Mouse (Mus musculus): Measurements from ENCODE around the gene Ddt. TPM values are rescaled to one million over a fixed set of nuclear protein-coding genes. Genes with fewer than 3 reads are reported as not detected.
A peak's percentile ranks its signal among the peaks of the same experiment; 100 is the strongest.

The Ddt gene
- 64.2 TPM for polyA plus RNA-seq (2012; fragmentation: generic; extraction: Trizol)

GRCm38 (mm10) chr10:75772795-75773664 is at the start of gene Ddt:
Gene Ddt (minus strand): TSS chr10:75773414.
- Histone ChIP-seq H3K4me2 (ENCODE audit: low read depth) (peak within 1 kb of the TSS; percentile 99), H3K4me3 (peak within 1 kb of the TSS; percentile 58), H3K79me2 (ENCODE audit: control insufficient read depth, insufficient read depth) (no peaks in the 10 kb centered on the region), H3K27me3 (ENCODE audit: control insufficient read depth, insufficient read depth, insufficient read length) (peaks cover 4% of the 10 kb centered on the region), H3ac (ENCODE audit: control insufficient read depth, insufficient read length) (no peak within 1 kb of the TSS), H3K36me3 (ENCODE audit: control insufficient read depth, insufficient read depth) (no peaks in the 10 kb centered on the region)
- TF ChIP-seq REST (IDR thresholded peaks at IDR 0.05; ENCODE audit: insufficient read depth, insufficient read length) (no peak), TCF3 (IDR thresholded peaks at IDR 0.05; ENCODE audit: insufficient read length, low read depth) (no peak), MAX (IDR thresholded peaks at IDR 0.05; ENCODE audit: low read depth) (no peak), POLR2A (IDR thresholded peaks at IDR 0.05; ENCODE audit: insufficient read length, low read depth) (peak; percentile 62), E2F4 (IDR thresholded peaks at IDR 0.05; ENCODE audit: insufficient read depth) (no peak), TCF12 (IDR thresholded peaks at IDR 0.05; ENCODE audit: insufficient read depth, poor library complexity, severe bottlenecking) (no peak), CEBPB (IDR thresholded peaks at IDR 0.05; ENCODE audit: insufficient read depth, poor library complexity, severe bottlenecking) (no peak), MYOG (IDR thresholded peaks at IDR 0.05; ENCODE audit: control insufficient read depth in 1 of 3, insufficient read depth in 1 of 3, insufficient read length in 2 of 3, low read depth in 2 of 3) (no peak), USF1 (IDR thresholded peaks at IDR 0.05; ENCODE audit: low read depth) (peak; percentile 94), POLR2AphosphoS2 (IDR thresholded peaks at IDR 0.05; ENCODE audit: insufficient read length, low read depth) (no peak), SRF (IDR thresholded peaks at IDR 0.05; ENCODE audit: control insufficient read depth, insufficient read length, low read depth) (no peak), MYOD1 (IDR thresholded peaks at IDR 0.05; ENCODE audit: control insufficient read depth in 1 of 3, insufficient read length in 2 of 3, low read depth in 2 of 3) (no peak)

GRCm38 (mm10) chr10:75822443-75822842 is 49.2 kb upstream of the Ddt start, which contains the start of gene Gstt4:
Gene Gstt4 (minus strand): TSS chr10:75822543.
- no peak within 1 kb of the TSS for H3ac ChIP-seq (ENCODE audit: control insufficient read depth, insufficient read length)
- H3K4me2 ChIP-seq (ENCODE audit: low read depth) = no peak within 1 kb of the TSS
- H3K27me3 ChIP-seq (ENCODE audit: control insufficient read depth, insufficient read depth, insufficient read length) = no peaks in the 10 kb centered on the region
- no peaks in the 10 kb centered on the region for H3K36me3 ChIP-seq (ENCODE audit: control insufficient read depth, insufficient read depth)
- no peaks in the 10 kb centered on the region for H3K79me2 ChIP-seq (ENCODE audit: control insufficient read depth, insufficient read depth)
- TF ChIP-seq REST (IDR thresholded peaks at IDR 0.05; ENCODE audit: insufficient read depth, insufficient read length) = no peak
- no peak for TF ChIP-seq POLR2AphosphoS2 (IDR thresholded peaks at IDR 0.05; ENCODE audit: insufficient read length, low read depth)
- no peak for TF ChIP-seq SRF (IDR thresholded peaks at IDR 0.05; ENCODE audit: control insufficient read depth, insufficient read length, low read depth)
- TF ChIP-seq MAX (IDR thresholded peaks at IDR 0.05; ENCODE audit: low read depth) = no peak
- no peak for TF ChIP-seq MYOG (IDR thresholded peaks at IDR 0.05; ENCODE audit: control insufficient read depth in 1 of 3, insufficient read depth in 1 of 3, insufficient read length in 2 of 3, low read depth in 2 of 3)
- TF ChIP-seq CEBPB (IDR thresholded peaks at IDR 0.05; ENCODE audit: insufficient read depth, poor library complexity, severe bottlenecking) = no peak
- no peak for TF ChIP-seq USF1 (IDR thresholded peaks at IDR 0.05; ENCODE audit: low read depth)
- H3K4me3 ChIP-seq = no peak within 1 kb of the TSS

- Histone ChIP-seq H3K27me3 (ENCODE audit: control insufficient read depth, insufficient read depth, insufficient read length) (no peaks in the 10 kb centered on the region), H3ac (ENCODE audit: control insufficient read depth, insufficient read length) (no peak overlapping the region), H3K79me2 (ENCODE audit: control insufficient read depth, insufficient read depth) (no peaks in the 10 kb centered on the region), H3K4me3 (no peak overlapping the region), H3K36me3 (ENCODE audit: control insufficient read depth, insufficient read depth) (no peaks in the 10 kb centered on the region), H3K4me2 (ENCODE audit: low read depth) (no peak overlapping the region)
- no peak for TF ChIP-seq TCF3 (IDR thresholded peaks at IDR 0.05; ENCODE audit: insufficient read length, low read depth)
- no peak for TF ChIP-seq POLR2AphosphoS2 (IDR thresholded peaks at IDR 0.05; ENCODE audit: insufficient read length, low read depth)
- no peak for TF ChIP-seq E2F4 (IDR thresholded peaks at IDR 0.05; ENCODE audit: insufficient read depth)
- no peak for TF ChIP-seq SRF (IDR thresholded peaks at IDR 0.05; ENCODE audit: control insufficient read depth, insufficient read length, low read depth)
- TF ChIP-seq USF1 (IDR thresholded peaks at IDR 0.05; ENCODE audit: low read depth) = no peak
- no peak for TF ChIP-seq MAX (IDR thresholded peaks at IDR 0.05; ENCODE audit: low read depth)
- TF ChIP-seq TCF12 (IDR thresholded peaks at IDR 0.05; ENCODE audit: insufficient read depth, poor library complexity, severe bottlenecking) = no peak
- no peak for TF ChIP-seq MYOG (IDR thresholded peaks at IDR 0.05; ENCODE audit: control insufficient read depth in 1 of 3, insufficient read depth in 1 of 3, insufficient read length in 2 of 3, low read depth in 2 of 3)
Measured at GRCm38 (mm10) chr10:75819882-75820281, 46.7 kb upstream of the Ddt start.

GRCm38 (mm10) chr10:75818641-75819040 is 45.4 kb upstream of the Ddt start:
- Histone ChIP-seq H3K79me2 (ENCODE audit: control insufficient read depth, insufficient read depth) (no peaks in the 10 kb centered on the region), H3K4me3 (no peak overlapping the region), H3K36me3 (ENCODE audit: control insufficient read depth, insufficient read depth) (no peaks in the 10 kb centered on the region), H3ac (ENCODE audit: control insufficient read depth, insufficient read length) (no peak overlapping the region), H3K4me2 (ENCODE audit: low read depth) (no peak overlapping the region), H3K27me3 (ENCODE audit: control insufficient read depth, insufficient read depth, insufficient read length) (no peaks in the 10 kb centered on the region)
- TF ChIP-seq MYOG (IDR thresholded peaks at IDR 0.05; ENCODE audit: control insufficient read depth in 1 of 3, insufficient read depth in 1 of 3, insufficient read length in 2 of 3, low read depth in 2 of 3) (no peak), TCF12 (IDR thresholded peaks at IDR 0.05; ENCODE audit: insufficient read depth, poor library complexity, severe bottlenecking) (no peak), E2F4 (IDR thresholded peaks at IDR 0.05; ENCODE audit: insufficient read depth) (no peak), TCF3 (IDR thresholded peaks at IDR 0.05; ENCODE audit: insufficient read length, low read depth) (no peak), POLR2AphosphoS2 (IDR thresholded peaks at IDR 0.05; ENCODE audit: insufficient read length, low read depth) (no peak), MAX (IDR thresholded peaks at IDR 0.05; ENCODE audit: low read depth) (no peak), SRF (IDR thresholded peaks at IDR 0.05; ENCODE audit: control insufficient read depth, insufficient read length, low read depth) (no peak), MYOD1 (IDR thresholded peaks at IDR 0.05; ENCODE audit: control insufficient read depth in 1 of 3, insufficient read length in 2 of 3, low read depth in 2 of 3) (no peak), REST (IDR thresholded peaks at IDR 0.05; ENCODE audit: insufficient read depth, insufficient read length) (no peak), POLR2A (IDR thresholded peaks at IDR 0.05; ENCODE audit: insufficient read length, low read depth) (no peak), USF1 (IDR thresholded peaks at IDR 0.05; ENCODE audit: low read depth) (no peak), CEBPB (IDR thresholded peaks at IDR 0.05; ENCODE audit: insufficient read depth, poor library complexity, severe bottlenecking) (no peak)
